Mouse (Mus musculus) testis, adult 2 months (tissue): Measurements from ENCODE around the gene Gm17657.

Experiments used
- CTCF ChIP-seq: fragments of 200-500 bp; IDR thresholded peaks from 2 replicates; pipeline ENCODE4 v1.5.1; 2012; ENCODE audit warnings: low read depth, mild to moderate bottlenecking, inconsistent platforms, low read length, moderate library complexity; ENCODE audit not compliant: control insufficient read depth, insufficient read depth, insufficient replicate concordance
- POLR2A ChIP-seq: fragments of 200-500 bp; IDR thresholded peaks from 2 replicates; pipeline ENCODE4 v1.6.1; 2012; ENCODE audit warnings: low read depth, mild to moderate bottlenecking, inconsistent platforms, low read length, moderate library complexity; ENCODE audit not compliant: control insufficient read depth

- no peak for TF ChIP-seq CTCF
- TF ChIP-seq POLR2A = no peak
Measured at GRCm38 (mm10) chr17:29599051-29599450, 49.6 kb upstream of the Gm17657 start.
